Mouse (Mus musculus): ENCODE results near the gene Ttc41. TPM values are rescaled to one million over a fixed set of nuclear protein-coding genes. Genes with fewer than 3 reads are reported as not detected.

Gene Ttc41
- polyA plus RNA-seq, 1 experiment from 2014 or later: 1.6 TPM

DNA sequence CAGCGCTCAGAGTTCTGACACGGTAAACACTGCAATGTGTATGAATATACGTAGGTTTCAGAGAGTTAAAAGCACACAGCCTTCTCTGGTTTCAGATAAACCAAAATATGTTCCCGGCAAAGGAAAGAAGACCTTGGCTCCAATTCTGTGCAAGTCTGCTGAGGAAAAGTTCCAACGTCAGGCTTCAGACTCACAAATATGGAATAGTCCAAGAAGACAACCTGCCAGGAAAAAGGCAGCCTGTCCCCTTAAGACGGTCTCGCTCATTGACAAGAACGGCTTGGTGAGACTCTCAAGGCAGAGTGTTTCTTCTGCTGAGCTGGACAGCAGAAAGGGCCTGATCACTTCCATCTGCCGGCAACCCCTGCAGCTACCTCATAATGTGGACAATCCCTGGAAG is 70.7 kb downstream of the Ttc41 start:
- H3K27me3 ChIP-seq (ENCODE audit: control insufficient read depth, insufficient read depth, low read length): no peaks in the 10 kb centered on the region
- no peak overlapping the region for H3K4me2 ChIP-seq
- 65% methylated on average over 9 of the region's 9 CpGs for WGBS (ENCODE audit: insufficient replicate concordance)
- H3K9ac ChIP-seq (ENCODE audit: low read depth, low read length): no peak overlapping the region
- H3K4me1 ChIP-seq (ENCODE audit: control insufficient read depth, insufficient read depth, low read length): peaks cover 7% of the 10 kb centered on the region
- no peak for ATAC-seq (replicated peaks; ENCODE audit: insufficient number of reproducible peaks, low FRiP score, low TSS enrichment)
- H3K36me3 ChIP-seq (ENCODE audit: control insufficient read depth, insufficient read depth, low read length): no peaks in the 10 kb centered on the region
- H3K9me3 ChIP-seq (replicated peaks; ENCODE audit: control insufficient read depth, low read length): no peaks in the 10 kb centered on the region
- H3K27ac ChIP-seq (ENCODE audit: low read depth, low read length): no peak overlapping the region
- H3K4me3 ChIP-seq (ENCODE audit: low read depth, low read length): no peak overlapping the region

DNA sequence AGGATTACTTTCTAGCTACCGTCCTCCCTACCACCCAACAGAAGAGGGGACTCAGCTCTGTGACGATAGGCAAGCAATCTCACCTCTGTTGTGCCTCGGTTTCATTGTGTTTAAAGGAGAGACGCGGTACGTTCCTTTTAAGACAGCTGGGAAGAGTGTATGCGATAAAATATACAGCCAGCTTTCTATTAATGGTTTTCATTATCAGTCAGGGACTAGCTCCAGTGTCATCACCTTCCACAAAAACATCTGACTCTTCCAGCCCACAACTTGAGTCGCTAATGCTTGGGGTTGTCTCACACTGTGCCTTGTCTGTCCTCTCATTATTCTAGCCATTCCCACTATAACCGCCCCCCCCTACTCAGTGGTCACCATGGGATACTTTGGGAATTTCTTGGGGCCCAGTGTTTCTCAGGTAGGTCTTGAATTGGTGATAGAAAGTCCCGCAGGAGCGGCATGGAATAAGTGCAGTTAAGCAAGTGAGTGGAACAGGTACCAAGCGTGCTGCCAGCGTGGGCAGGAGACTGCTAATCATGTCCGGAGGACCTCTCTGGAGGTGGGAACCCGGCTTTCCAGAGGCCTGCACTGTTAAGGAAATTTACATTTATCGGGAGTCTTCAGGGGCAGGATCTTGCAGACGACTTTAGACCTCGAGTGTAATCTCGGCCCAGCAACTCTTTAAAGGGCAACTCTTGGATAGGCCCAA is 72.2 kb downstream of the Ttc41 start:
- no peak; the same call in 1 of the 2 replicates for ATAC-seq (replicated peaks; ENCODE audit: insufficient number of reproducible peaks, low FRiP score, low TSS enrichment)
- Histone ChIP-seq H3K9me3 (replicated peaks; ENCODE audit: control insufficient read depth, low read length) (no peaks in the 10 kb centered on the region), H3K36me3 (ENCODE audit: control insufficient read depth, insufficient read depth, low read length) (no peaks in the 10 kb centered on the region), H3K4me2 (peak overlapping the region; percentile 84), H3K9ac (ENCODE audit: low read depth, low read length) (peak overlapping the region; percentile 66), H3K4me1 (ENCODE audit: control insufficient read depth, insufficient read depth, low read length) (peaks cover 7% of the 10 kb centered on the region), H3K27me3 (ENCODE audit: control insufficient read depth, insufficient read depth, low read length) (no peaks in the 10 kb centered on the region), H3K4me3 (ENCODE audit: low read depth, low read length) (peak overlapping the region; percentile 54), H3K27ac (ENCODE audit: low read depth, low read length) (peak overlapping the region; percentile 73)
- WGBS (ENCODE audit: insufficient replicate concordance): 23% methylated on average over 19 of the region's 19 CpGs

DNA sequence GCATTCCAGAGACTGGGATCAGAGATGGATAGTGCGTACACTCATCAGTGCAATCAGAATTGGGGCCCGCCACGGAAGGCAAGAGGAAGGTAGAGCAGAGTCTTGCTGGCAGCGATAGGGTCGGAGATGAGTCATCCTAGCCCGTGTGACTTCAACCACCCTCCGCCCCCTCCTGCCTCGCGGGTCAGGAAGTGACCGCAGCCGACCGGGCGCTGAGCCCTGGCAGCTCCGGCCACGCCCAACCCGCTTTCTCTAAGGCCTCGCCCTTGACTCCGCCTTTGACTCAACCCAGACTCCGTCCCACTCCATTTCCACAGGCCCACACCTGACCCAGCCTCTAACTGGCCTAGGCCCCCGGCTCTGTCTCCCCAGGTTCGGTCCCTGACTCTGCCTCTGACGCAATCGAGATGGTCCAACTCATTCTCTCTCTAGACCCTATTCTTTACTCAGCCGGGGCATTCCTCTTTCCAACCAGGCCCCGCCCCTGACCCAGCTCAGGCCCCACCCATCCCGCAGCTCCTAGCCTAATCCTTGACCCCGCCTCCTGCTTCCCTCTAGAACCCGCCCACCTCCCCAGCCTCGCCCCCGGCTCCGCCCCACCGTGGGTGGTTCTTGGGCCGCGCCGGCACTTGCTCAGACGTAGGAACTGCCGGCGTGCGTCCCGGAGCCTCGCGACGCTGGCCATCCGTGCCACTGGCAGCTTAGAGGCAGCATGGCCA is 72.9 kb downstream of the Ttc41 start, which contains the start of gene Nt5dc3:
Gene Nt5dc3 (plus strand): TSS at position 608 of the 719 bp plus-strand sequence.
- Histone ChIP-seq H3K4me3 (ENCODE audit: low read depth, low read length) (peak within 1 kb of the TSS; percentile 54), H3K9me3 (replicated peaks; ENCODE audit: control insufficient read depth, low read length) (no peaks in the 10 kb centered on the region), H3K9ac (ENCODE audit: low read depth, low read length) (peak within 1 kb of the TSS; percentile 66), H3K27ac (ENCODE audit: low read depth, low read length) (peak within 1 kb of the TSS; percentile 73), H3K27me3 (ENCODE audit: control insufficient read depth, insufficient read depth, low read length) (no peaks in the 10 kb centered on the region), H3K4me1 (ENCODE audit: control insufficient read depth, insufficient read depth, low read length) (peaks cover 7% of the 10 kb centered on the region), H3K36me3 (ENCODE audit: control insufficient read depth, insufficient read depth, low read length) (no peaks in the 10 kb centered on the region), H3K4me2 (peak within 1 kb of the TSS; percentile 84)
- WGBS (ENCODE audit: insufficient replicate concordance): under 1% methylated on average over 43 of the region's 44 CpGs
- ATAC-seq (replicated peaks; ENCODE audit: insufficient number of reproducible peaks, low FRiP score, low TSS enrichment): peak; percentile 96

DNA sequence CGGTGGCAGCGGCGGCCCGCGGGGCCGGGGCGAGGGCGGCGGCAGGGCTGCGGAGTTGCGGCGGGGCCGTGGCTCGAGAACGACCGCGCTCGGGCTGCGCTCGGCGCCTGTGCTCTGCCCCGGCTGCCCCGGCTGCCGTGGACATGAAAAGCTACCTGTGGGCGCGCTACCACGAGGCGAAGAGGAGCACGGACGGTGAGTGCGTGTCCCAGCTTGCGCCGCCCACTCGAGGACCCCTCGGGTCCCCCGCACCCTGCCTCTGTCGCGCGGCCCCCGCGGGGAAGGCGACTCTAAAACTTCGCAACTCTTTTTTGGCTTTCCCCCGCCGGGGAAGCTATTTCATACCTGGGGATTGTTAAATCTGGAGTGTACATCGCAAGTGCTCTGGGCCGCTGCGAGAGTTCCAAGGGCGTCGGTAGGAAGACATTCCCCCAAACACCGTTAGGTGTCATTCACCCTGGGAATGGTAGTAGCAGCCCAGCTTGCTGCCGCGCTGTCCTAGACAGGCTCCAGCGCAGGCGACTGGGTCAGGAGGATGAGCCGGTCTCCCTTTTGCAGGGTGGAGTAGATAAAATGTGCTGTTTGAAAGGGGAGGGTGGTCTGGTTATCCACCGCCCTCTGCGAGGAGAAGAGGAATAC is 73.6 kb downstream of the Ttc41 start:
- H3K27ac ChIP-seq (ENCODE audit: low read depth, low read length): peak overlapping the region; percentile 73
- no peaks in the 10 kb centered on the region for H3K9me3 ChIP-seq (replicated peaks; ENCODE audit: control insufficient read depth, low read length)
- no peaks in the 10 kb centered on the region for H3K36me3 ChIP-seq (ENCODE audit: control insufficient read depth, insufficient read depth, low read length)
- peaks cover 7% of the 10 kb centered on the region for H3K4me1 ChIP-seq (ENCODE audit: control insufficient read depth, insufficient read depth, low read length)
- peak overlapping the region; percentile 66 for H3K9ac ChIP-seq (ENCODE audit: low read depth, low read length)
- no peaks in the 10 kb centered on the region for H3K27me3 ChIP-seq (ENCODE audit: control insufficient read depth, insufficient read depth, low read length)
- peak; percentile 35 for ATAC-seq (replicated peaks; ENCODE audit: insufficient number of reproducible peaks, low FRiP score, low TSS enrichment)
- H3K4me3 ChIP-seq (ENCODE audit: low read depth, low read length): peak overlapping the region; percentile 54
- under 1% methylated on average over 58 of the region's 58 CpGs for WGBS (ENCODE audit: insufficient replicate concordance)
- peak overlapping the region; percentile 84 for H3K4me2 ChIP-seq

DNA sequence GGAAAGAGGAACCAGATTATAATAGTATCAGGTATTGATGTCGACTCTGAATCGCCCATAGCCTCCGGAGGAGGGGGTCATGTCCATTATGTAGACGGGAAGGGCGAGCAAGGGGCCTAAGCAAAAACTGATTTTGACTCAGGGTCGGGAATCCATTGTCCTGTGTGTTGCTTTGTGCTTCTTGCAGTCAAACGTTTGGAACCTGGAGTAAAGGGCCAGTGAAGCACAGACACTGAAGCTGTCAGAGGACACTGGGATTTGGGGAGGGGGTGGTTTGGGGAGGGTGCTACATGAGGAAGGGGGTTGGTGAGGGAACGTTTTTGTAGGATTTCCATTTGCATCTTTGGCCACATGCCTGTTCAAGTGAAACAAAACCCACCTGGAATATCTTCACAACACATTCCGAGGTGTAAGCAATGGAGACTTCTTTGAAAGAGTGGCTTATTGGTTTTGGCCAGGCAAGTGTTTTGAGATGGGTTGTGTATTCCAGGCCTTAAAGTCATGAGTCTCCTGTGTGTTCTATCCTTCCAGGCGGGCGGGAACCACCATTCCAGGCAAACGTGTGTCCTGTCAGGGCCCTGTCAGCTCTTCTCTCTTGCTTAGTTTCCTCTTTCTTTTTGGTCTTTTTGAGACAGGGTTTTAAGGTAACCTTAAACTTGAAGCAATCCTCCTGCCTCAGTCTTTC is 74.3 kb downstream of the Ttc41 start:
- H3K36me3 ChIP-seq (ENCODE audit: control insufficient read depth, insufficient read depth, low read length): no peaks in the 10 kb centered on the region
- H3K4me2 ChIP-seq: peak overlapping the region; percentile 84
- ATAC-seq (replicated peaks; ENCODE audit: insufficient number of reproducible peaks, low FRiP score, low TSS enrichment): no peak
- no peaks in the 10 kb centered on the region for H3K27me3 ChIP-seq (ENCODE audit: control insufficient read depth, insufficient read depth, low read length)
- H3K9ac ChIP-seq (ENCODE audit: low read depth, low read length): peak overlapping the region; percentile 66
- H3K4me3 ChIP-seq (ENCODE audit: low read depth, low read length): peak overlapping the region; percentile 54
- WGBS (ENCODE audit: insufficient replicate concordance): 11% methylated on average over 12 of the region's 12 CpGs
- peaks cover 7% of the 10 kb centered on the region for H3K4me1 ChIP-seq (ENCODE audit: control insufficient read depth, insufficient read depth, low read length)
- no peak overlapping the region for H3K27ac ChIP-seq (ENCODE audit: low read depth, low read length)
- H3K9me3 ChIP-seq (replicated peaks; ENCODE audit: control insufficient read depth, low read length): no peaks in the 10 kb centered on the region

DNA sequence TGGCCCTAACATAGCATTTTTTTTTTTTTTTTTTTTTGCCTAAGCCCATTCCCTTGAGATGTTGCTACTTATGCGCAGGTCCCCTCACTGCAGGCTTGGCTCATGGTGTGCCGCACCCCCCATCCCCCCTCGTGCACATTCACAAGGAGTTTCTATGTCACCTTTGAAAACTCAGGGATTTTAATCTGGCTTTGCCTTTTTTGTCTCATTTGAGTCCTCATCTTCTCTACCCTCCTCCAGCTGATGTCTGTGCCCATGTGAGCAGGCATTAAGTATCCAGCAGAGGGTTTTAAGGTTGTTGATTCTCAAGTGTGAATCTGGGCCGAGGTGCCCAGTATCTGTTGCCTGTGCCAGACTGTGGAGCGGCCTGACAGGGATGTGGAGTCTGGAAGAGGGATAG is 76.0 kb downstream of the Ttc41 start:
- H3K4me3 ChIP-seq (ENCODE audit: low read depth, low read length): no peak overlapping the region
- peaks cover 7% of the 10 kb centered on the region for H3K4me1 ChIP-seq (ENCODE audit: control insufficient read depth, insufficient read depth, low read length)
- WGBS (ENCODE audit: insufficient replicate concordance): 34% methylated on average over 5 of the region's 5 CpGs
- H3K27ac ChIP-seq (ENCODE audit: low read depth, low read length): no peak overlapping the region
- H3K36me3 ChIP-seq (ENCODE audit: control insufficient read depth, insufficient read depth, low read length): no peaks in the 10 kb centered on the region
- no peaks in the 10 kb centered on the region for H3K9me3 ChIP-seq (replicated peaks; ENCODE audit: control insufficient read depth, low read length)
- H3K27me3 ChIP-seq (ENCODE audit: control insufficient read depth, insufficient read depth, low read length): no peaks in the 10 kb centered on the region
- H3K9ac ChIP-seq (ENCODE audit: low read depth, low read length): no peak overlapping the region
- ATAC-seq (replicated peaks; ENCODE audit: insufficient number of reproducible peaks, low FRiP score, low TSS enrichment): no peak
- no peak overlapping the region for H3K4me2 ChIP-seq

DNA sequence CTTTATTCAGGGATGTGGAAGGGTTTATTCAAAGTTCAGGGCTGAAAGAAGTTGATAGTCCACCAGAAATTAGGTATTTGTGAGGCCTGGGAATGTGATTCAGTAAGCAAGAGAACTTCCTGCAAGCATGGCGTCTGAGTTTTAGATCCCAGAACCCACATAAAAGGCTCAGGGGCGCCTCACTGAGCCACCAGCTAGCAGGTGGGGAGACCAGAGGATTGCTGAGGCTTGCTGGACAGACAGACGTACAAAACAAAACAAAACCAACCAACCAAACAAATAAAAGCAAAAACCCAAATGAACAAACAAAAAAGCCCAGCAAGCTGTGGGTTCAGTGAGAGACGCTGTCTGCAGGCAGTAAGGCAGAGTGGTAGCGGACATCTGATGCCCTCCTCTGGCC is 77.0 kb downstream of the Ttc41 start:
- Histone ChIP-seq H3K36me3 (ENCODE audit: control insufficient read depth, insufficient read depth, low read length) (no peaks in the 10 kb centered on the region), H3K4me3 (ENCODE audit: low read depth, low read length) (no peak overlapping the region), H3K4me1 (ENCODE audit: control insufficient read depth, insufficient read depth, low read length) (peaks cover 6% of the 10 kb centered on the region), H3K27me3 (ENCODE audit: control insufficient read depth, insufficient read depth, low read length) (no peaks in the 10 kb centered on the region), H3K4me2 (no peak overlapping the region), H3K27ac (ENCODE audit: low read depth, low read length) (no peak overlapping the region), H3K9me3 (replicated peaks; ENCODE audit: control insufficient read depth, low read length) (no peaks in the 10 kb centered on the region), H3K9ac (ENCODE audit: low read depth, low read length) (no peak overlapping the region)
- no peak for ATAC-seq (replicated peaks; ENCODE audit: insufficient number of reproducible peaks, low FRiP score, low TSS enrichment)
- 71% methylated on average over 5 of the region's 5 CpGs for WGBS (ENCODE audit: insufficient replicate concordance)

DNA sequence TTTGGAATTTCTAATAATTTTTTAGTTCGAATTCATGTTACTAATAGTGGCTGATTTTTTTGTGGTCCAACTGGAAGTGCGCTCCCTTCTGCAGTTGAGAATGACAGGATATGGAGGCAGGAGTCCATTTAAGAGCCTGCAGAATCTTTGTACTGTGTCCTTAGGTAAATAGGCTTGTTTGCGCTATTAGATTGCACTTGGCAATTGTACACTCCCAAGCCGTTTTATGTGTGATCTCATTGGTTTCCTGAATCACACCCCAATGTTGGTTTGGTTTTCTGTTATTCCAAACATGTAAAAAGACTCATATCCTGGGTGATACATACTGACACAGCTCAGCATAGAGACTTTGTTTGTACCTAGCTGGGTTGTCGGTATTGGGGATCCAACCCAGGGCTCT is 78.0 kb downstream of the Ttc41 start:
- H3K9me3 ChIP-seq (replicated peaks; ENCODE audit: control insufficient read depth, low read length): no peaks in the 10 kb centered on the region
- H3K4me1 ChIP-seq (ENCODE audit: control insufficient read depth, insufficient read depth, low read length): no peaks in the 10 kb centered on the region; the same call in 1 of the 2 replicates
- no peak overlapping the region for H3K9ac ChIP-seq (ENCODE audit: low read depth, low read length)
- H3K27me3 ChIP-seq (ENCODE audit: control insufficient read depth, insufficient read depth, low read length): no peaks in the 10 kb centered on the region
- H3K36me3 ChIP-seq (ENCODE audit: control insufficient read depth, insufficient read depth, low read length): no peaks in the 10 kb centered on the region
- no peak overlapping the region for H3K4me3 ChIP-seq (ENCODE audit: low read depth, low read length)
- H3K4me2 ChIP-seq: no peak overlapping the region
- no peak overlapping the region for H3K27ac ChIP-seq (ENCODE audit: low read depth, low read length)
- WGBS (ENCODE audit: insufficient replicate concordance): 84% methylated on average over 5 of the region's 5 CpGs
- ATAC-seq (replicated peaks; ENCODE audit: insufficient number of reproducible peaks, low FRiP score, low TSS enrichment): no peak
